Mouse (Mus musculus) erythroblast, adult 5-6 weeks (primary cell): ENCODE measurements around the gene Gm364. TPM values are rescaled to one million over a fixed set of nuclear protein-coding genes. Genes with fewer than 3 reads are reported as not detected.

Experiments
- total RNA-seq, 2 experiments: library from RNA; stranded (forward) in 1 of 2; stranded (reverse) in 1 of 2; fragments of 150-400 nt in 1 of 2; fragments of 200-764, 138-1000 nt in 1 of 2; gene quantifications; 2 replicates each; pipeline versions ENCODE4 v1.2.3 to v1.2.4; 2015 to 2017; ENCODE audit warnings: low replicate concordance in 2 of 2

The Gm364 gene
- total RNA-seq, 2 experiments from 2014 or later: not detected

Other genes starting within 250 kb of the Gm364 start
- gene Cd40lg, start 197.0 kb upstream of the Gm364 start, total RNA-seq (2015; ENCODE audit: low replicate concordance): not detected in 2 replicates
- not detected in 2 replicates for gene Cd40lg, start 197.0 kb upstream of the Gm364 start, total RNA-seq (2017; ENCODE audit: low replicate concordance)
- 47.8 and 56.2 TPM in 2 replicates for gene Arhgef6, start 70.4 kb upstream of the Gm364 start, total RNA-seq (2015; ENCODE audit: low replicate concordance)
- gene Arhgef6, start 70.4 kb upstream of the Gm364 start, total RNA-seq (2017; ENCODE audit: low replicate concordance): 25.8 and 37.2 TPM in 2 replicates
- 13.4 and 13.8 TPM in 2 replicates for gene Rbmx, start 16.1 kb upstream of the Gm364 start, total RNA-seq (2015; ENCODE audit: low replicate concordance)
- 15.5 and 18.6 TPM in 2 replicates for gene Rbmx, start 16.1 kb upstream of the Gm364 start, total RNA-seq (2017; ENCODE audit: low replicate concordance)
- gene Gpr101, start 94.6 kb downstream of the Gm364 start, total RNA-seq (2015; ENCODE audit: low replicate concordance): not detected in 2 replicates
- not detected in 2 replicates for gene Gpr101, start 94.6 kb downstream of the Gm364 start, total RNA-seq (2017; ENCODE audit: low replicate concordance)